Mouse (Mus musculus) urinary bladder, postnatal 4 days (tissue): ENCODE data around the gene Chil6.

Experiments
- DNase-seq, 2 experiments: peaks; one replicate each; pipeline ENCODE4 v3.0.0; 2021 to 2022; ENCODE audit warnings: low spot score in 2 of 2

The Chil6 gene

DNA sequence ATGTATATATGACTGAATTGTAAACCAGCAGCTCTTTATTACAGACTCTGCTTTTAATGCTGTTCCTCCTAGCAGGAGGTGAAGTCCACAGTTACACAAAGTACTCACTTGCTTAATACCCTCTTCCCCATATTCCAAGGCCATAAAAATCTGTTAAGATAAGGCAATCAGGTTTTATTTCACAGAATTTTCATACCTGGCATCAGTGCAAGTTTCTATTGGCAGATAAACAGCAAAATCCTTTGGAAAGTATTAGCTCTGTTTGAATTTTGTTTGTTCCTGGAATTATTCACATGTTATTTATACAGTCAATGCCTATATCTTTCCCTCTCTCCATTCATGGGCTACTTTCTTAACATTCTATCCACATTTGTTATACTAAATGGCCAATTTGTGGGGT, at the start of gene Chil6:
TSS of gene Chil6 (minus strand) at position 101 of the 400 bp plus-strand sequence.
- no peak for DNase-seq

DNA sequence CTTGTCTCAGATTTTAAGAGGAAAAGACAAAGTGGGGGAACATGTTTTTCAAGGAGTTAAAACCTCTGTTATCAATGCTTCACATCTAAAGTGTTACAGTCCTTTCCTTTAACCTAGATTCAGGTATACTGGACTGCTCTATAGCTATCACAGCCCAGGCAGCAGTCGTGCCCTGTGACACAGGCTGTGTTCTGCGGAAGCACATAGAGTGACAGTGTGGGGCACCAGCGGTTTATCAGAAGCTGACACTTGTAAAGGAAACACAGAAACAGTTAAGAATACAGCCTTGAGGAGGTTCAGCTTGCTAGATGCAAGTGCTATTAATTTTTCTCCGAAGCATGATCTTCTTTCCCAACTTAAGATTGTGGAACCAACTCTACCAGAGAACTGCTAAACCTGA, 46.6 kb upstream of the Chil6 start:
- no peak for DNase-seq

DNA sequence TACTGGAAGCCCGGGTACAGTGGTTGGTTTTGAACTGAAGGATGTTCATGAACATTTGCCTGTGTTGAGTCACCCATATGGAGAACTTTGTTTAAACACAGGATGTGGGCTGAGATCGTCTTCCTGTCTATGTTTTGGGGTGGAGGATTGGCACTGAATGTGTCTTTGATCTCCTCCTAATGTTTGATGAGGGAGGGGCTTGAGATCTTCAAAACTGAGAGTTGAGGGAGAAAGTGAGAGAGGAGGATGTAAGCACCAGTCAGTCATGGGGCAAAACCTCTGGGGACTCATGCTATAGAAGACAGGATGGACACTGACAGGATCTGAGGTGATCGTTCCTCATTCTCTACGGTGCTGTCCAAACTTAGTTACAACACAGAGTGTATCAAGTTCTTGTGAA, 43.6 kb upstream of the Chil6 start:
- DNase-seq: no peak

DNA sequence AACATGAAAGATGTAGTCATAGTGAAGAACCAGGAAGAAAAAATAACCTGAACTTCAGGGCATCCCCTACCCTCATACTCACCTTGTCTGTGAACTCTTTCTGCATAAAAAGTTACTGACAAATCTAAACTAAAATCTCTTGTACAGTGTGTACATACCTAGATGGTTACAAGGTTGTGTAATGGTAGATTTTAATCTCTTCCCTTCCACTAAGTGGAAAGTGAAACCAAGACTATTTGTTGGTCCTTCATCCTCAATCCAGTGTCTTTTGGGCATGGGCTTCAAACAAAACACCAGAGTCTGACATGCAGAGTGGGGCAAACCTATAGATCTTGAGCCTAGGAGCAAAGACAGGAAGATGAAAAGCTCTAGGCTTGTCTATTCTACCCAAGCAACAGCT, 43.0 kb upstream of the Chil6 start:
- no peak for DNase-seq

DNA sequence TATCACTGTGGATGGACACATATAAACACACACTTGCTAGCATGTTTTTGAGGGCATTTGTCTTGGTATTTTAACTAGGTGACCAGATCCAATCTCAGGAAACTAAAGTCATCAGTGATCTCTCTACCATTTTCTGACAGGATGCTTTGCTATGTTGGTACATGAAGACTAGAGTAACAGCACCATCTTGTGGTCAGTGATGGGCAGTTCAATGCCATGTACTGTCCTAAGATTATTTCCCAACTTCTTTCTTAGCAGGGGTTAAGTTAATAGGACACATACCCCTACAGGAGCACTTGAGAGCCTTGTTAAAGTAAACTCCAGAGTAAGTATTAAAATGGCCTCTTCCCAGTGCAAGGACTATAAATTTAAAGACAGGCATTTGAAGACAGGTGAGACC, 42.6 kb upstream of the Chil6 start:
- DNase-seq: no peak
